Mouse (Mus musculus): ENCODE results near the gene Arsb. TPM values are rescaled to one million over a fixed set of nuclear protein-coding genes. Genes with fewer than 3 reads are reported as not detected.

Arsb gene
- polyA plus RNA-seq, 1 experiment from 2014 or later: 5.1 TPM

- Histone ChIP-seq H3K27ac (no peak overlapping the region), H3K4me1 (replicated peaks) (peaks cover 19% of the 10 kb centered on the region), H3K27me3 (ENCODE audit: insufficient read depth, poor library complexity, severe bottlenecking) (no peaks in the 10 kb centered on the region), H3K4me3 (no peak overlapping the region), H3K9me3 (peaks cover 3% of the 10 kb centered on the region; the same call in 1 of the 2 replicates), H3K36me3 (no peaks in the 10 kb centered on the region)
- DNase-seq (ENCODE audit: low spot score): no peak
- WGBS: 79% methylated on average over 3 of the region's 3 CpGs
Observed at GRCm38 (mm10) chr13:93990841-93991240, 219.4 kb downstream of the Arsb start.

- WGBS: 94% methylated on average over 5 of the region's 5 CpGs
- peaks cover 3% of the 10 kb centered on the region; the same call in 1 of the 2 replicates for H3K9me3 ChIP-seq
- H3K4me3 ChIP-seq: no peak overlapping the region
- H3K27me3 ChIP-seq (ENCODE audit: insufficient read depth, poor library complexity, severe bottlenecking): no peaks in the 10 kb centered on the region
- peaks cover 19% of the 10 kb centered on the region for H3K4me1 ChIP-seq (replicated peaks)
- H3K27ac ChIP-seq: no peak overlapping the region
- no peak for DNase-seq (ENCODE audit: low spot score)
- no peaks in the 10 kb centered on the region for H3K36me3 ChIP-seq
Observed at GRCm38 (mm10) chr13:93992342-93992882, 221.0 kb downstream of the Arsb start.

Other genes with a start within 250 kb of the Arsb start
- 0.29 and 0.37 TPM in 2 replicates for gene Bhmt, start 133.7 kb upstream of the Arsb start, polyA plus RNA-seq (2016; fragmentation: Nextera tagmentation; extraction: Ambion mirVana)
- 0.09 and 0.17 TPM in 2 replicates for gene Bhmt2, start 97.3 kb upstream of the Arsb start, polyA plus RNA-seq (2016; fragmentation: Nextera tagmentation; extraction: Ambion mirVana)
- 0.27 TPM in 1 of 2 replicates, not detected in the other for gene Dmgdh, start 97.2 kb upstream of the Arsb start, polyA plus RNA-seq (2016; fragmentation: Nextera tagmentation; extraction: Ambion mirVana)